Mouse (Mus musculus): ENCODE results near the gene Pygm. TPM values are rescaled to one million over a fixed set of nuclear protein-coding genes. Genes with fewer than 3 reads are reported as not detected.

The Pygm gene
- polyA plus RNA-seq, 1 experiment from 2014 or later: 22.3 TPM

- H3K4me3 ChIP-seq: peak overlapping the region; percentile 61
- H3K27ac ChIP-seq: no peak overlapping the region
- H3K36me3 ChIP-seq: peaks cover 36% of the 10 kb centered on the region
- no peak for ATAC-seq (ENCODE audit: borderline replicate concordance, extremely low read depth, low FRiP score, low TSS enrichment)
- H3K4me2 ChIP-seq: peak overlapping the region; percentile 78
- peak overlapping the region; percentile 53; the same call in 1 of the 2 replicates for H3K9ac ChIP-seq
- WGBS: 68% methylated on average over 5 of the region's 5 CpGs
- H3K9me3 ChIP-seq: no peaks in the 10 kb centered on the region
- peaks cover 15% of the 10 kb centered on the region for H3K4me1 ChIP-seq
- no peaks in the 10 kb centered on the region for H3K27me3 ChIP-seq
Observed at GRCm38 (mm10) chr19:6342276-6342933, 41.8 kb upstream of the Pygm start.

- no peak overlapping the region for H3K9ac ChIP-seq
- no peak overlapping the region for H3K27ac ChIP-seq
- H3K4me2 ChIP-seq: peak overlapping the region; percentile 78; the same call in 1 of the 2 replicates
- peaks cover 27% of the 10 kb centered on the region for H3K36me3 ChIP-seq
- 74% methylated on average over 19 of the region's 19 CpGs for WGBS
- H3K9me3 ChIP-seq: no peaks in the 10 kb centered on the region
- H3K4me1 ChIP-seq: peaks cover 16% of the 10 kb centered on the region
- H3K4me3 ChIP-seq: no peak overlapping the region
- ATAC-seq (ENCODE audit: borderline replicate concordance, extremely low read depth, low FRiP score, low TSS enrichment): no peak
- no peaks in the 10 kb centered on the region for H3K27me3 ChIP-seq
Observed at GRCm38 (mm10) chr19:6343066-6343925, 40.9 kb upstream of the Pygm start.

GRCm38 (mm10) chr19:6343996-6344395, 40.2 kb upstream of the Pygm start:
- Histone ChIP-seq H3K27ac (no peak overlapping the region), H3K4me1 (peaks cover 19% of the 10 kb centered on the region), H3K4me3 (no peak overlapping the region), H3K36me3 (peaks cover 20% of the 10 kb centered on the region), H3K4me2 (no peak overlapping the region), H3K9ac (no peak overlapping the region), H3K9me3 (no peaks in the 10 kb centered on the region), H3K27me3 (no peaks in the 10 kb centered on the region)
- WGBS: 88% methylated on average over 5 of the region's 5 CpGs
- ATAC-seq (ENCODE audit: borderline replicate concordance, extremely low read depth, low FRiP score, low TSS enrichment): no peak

GRCm38 (mm10) chr19:6346023-6346422, 38.2 kb upstream of the Pygm start:
- 87% methylated on average over 5 of the region's 5 CpGs for WGBS
- Histone ChIP-seq H3K27ac (no peak overlapping the region), H3K9me3 (no peaks in the 10 kb centered on the region), H3K9ac (no peak overlapping the region), H3K4me3 (no peak overlapping the region), H3K36me3 (0 out of 2 replicates have a peak, but pooled peaks cover 7% of the 10 kb centered on the region), H3K4me2 (no peak overlapping the region), H3K27me3 (no peaks in the 10 kb centered on the region), H3K4me1 (peaks cover 16% of the 10 kb centered on the region)
- ATAC-seq (ENCODE audit: borderline replicate concordance, extremely low read depth, low FRiP score, low TSS enrichment): no peak

GRCm38 (mm10) chr19:6346661-6347060, 37.5 kb upstream of the Pygm start:
- H3K36me3 ChIP-seq: 0 out of 2 replicates have a peak, but pooled peaks cover 7% of the 10 kb centered on the region
- ATAC-seq (ENCODE audit: borderline replicate concordance, extremely low read depth, low FRiP score, low TSS enrichment): no peak

GRCm38 (mm10) chr19:6347615-6348014, 36.6 kb upstream of the Pygm start:
- no peak overlapping the region for H3K9ac ChIP-seq
- 0 out of 2 replicates have a peak, but pooled peaks cover 7% of the 10 kb centered on the region for H3K36me3 ChIP-seq
- no peak overlapping the region for H3K27ac ChIP-seq
- WGBS: 98% methylated on average over 4 of the region's 4 CpGs
- no peak for ATAC-seq (ENCODE audit: borderline replicate concordance, extremely low read depth, low FRiP score, low TSS enrichment)
- no peak overlapping the region for H3K4me2 ChIP-seq
- H3K27me3 ChIP-seq: no peaks in the 10 kb centered on the region
- peaks cover 16% of the 10 kb centered on the region for H3K4me1 ChIP-seq
- no peaks in the 10 kb centered on the region for H3K9me3 ChIP-seq
- no peak overlapping the region for H3K4me3 ChIP-seq

More at GRCm38 (mm10) chr19:6346661-6347060, 37.5 kb upstream of the Pygm start:
- H3K4me3 ChIP-seq: no peak overlapping the region
- H3K4me2 ChIP-seq: no peak overlapping the region
- H3K27ac ChIP-seq: no peak overlapping the region
- WGBS: 76% methylated on average over 10 of the region's 10 CpGs
- H3K9ac ChIP-seq: no peak overlapping the region
- H3K9me3 ChIP-seq: no peaks in the 10 kb centered on the region
- no peaks in the 10 kb centered on the region for H3K27me3 ChIP-seq
- H3K4me1 ChIP-seq: peaks cover 16% of the 10 kb centered on the region

- H3K36me3 ChIP-seq: 0 out of 2 replicates have a peak, but pooled peaks cover 8% of the 10 kb centered on the region
- 52% methylated on average over 9 of the region's 9 CpGs for WGBS
Observed at GRCm38 (mm10) chr19:6348717-6349116, 35.5 kb upstream of the Pygm start.

GRCm38 (mm10) chr19:6349215-6349983, 34.8 kb upstream of the Pygm start:
- H3K4me2 ChIP-seq: no peak overlapping the region

More at GRCm38 (mm10) chr19:6348717-6349116, 35.5 kb upstream of the Pygm start:
- no peak overlapping the region for H3K9ac ChIP-seq
- peak overlapping the region; percentile 46 for H3K27ac ChIP-seq
- no peaks in the 10 kb centered on the region for H3K27me3 ChIP-seq
- no peak overlapping the region for H3K4me2 ChIP-seq
- H3K4me3 ChIP-seq: no peak overlapping the region
- no peaks in the 10 kb centered on the region for H3K9me3 ChIP-seq
- H3K4me1 ChIP-seq: peaks cover 16% of the 10 kb centered on the region
- no peak for ATAC-seq (ENCODE audit: borderline replicate concordance, extremely low read depth, low FRiP score, low TSS enrichment)

GRCm38 (mm10) chr19:6351431-6352106, 32.6 kb upstream of the Pygm start:
- no peak for ATAC-seq (ENCODE audit: borderline replicate concordance, extremely low read depth, low FRiP score, low TSS enrichment)
- 60% methylated on average over 14 of the region's 14 CpGs for WGBS
- H3K27ac ChIP-seq: no peak overlapping the region
- no peak overlapping the region for H3K9ac ChIP-seq
- H3K9me3 ChIP-seq: no peaks in the 10 kb centered on the region
- H3K36me3 ChIP-seq: peaks cover 5% of the 10 kb centered on the region; the same call in 1 of the 2 replicates
- no peak overlapping the region for H3K4me2 ChIP-seq
- H3K4me3 ChIP-seq: no peak overlapping the region
- H3K27me3 ChIP-seq: no peaks in the 10 kb centered on the region
- H3K4me1 ChIP-seq: peaks cover 16% of the 10 kb centered on the region

More at GRCm38 (mm10) chr19:6349215-6349983, 34.8 kb upstream of the Pygm start:
- peaks cover 16% of the 10 kb centered on the region for H3K4me1 ChIP-seq
- H3K9me3 ChIP-seq: no peaks in the 10 kb centered on the region
- no peaks in the 10 kb centered on the region for H3K27me3 ChIP-seq
- H3K4me3 ChIP-seq: no peak overlapping the region
- H3K36me3 ChIP-seq: peaks cover 12% of the 10 kb centered on the region; the same call in 1 of the 2 replicates
- H3K9ac ChIP-seq: no peak overlapping the region
- peak overlapping the region; percentile 46 for H3K27ac ChIP-seq
- no peak for ATAC-seq (ENCODE audit: borderline replicate concordance, extremely low read depth, low FRiP score, low TSS enrichment)
- 31% methylated on average over 14 of the region's 14 CpGs for WGBS

- H3K9me3 ChIP-seq: no peaks in the 10 kb centered on the region
- H3K27me3 ChIP-seq: no peaks in the 10 kb centered on the region
- no peak overlapping the region for H3K27ac ChIP-seq
- no peak overlapping the region for H3K9ac ChIP-seq
- peaks cover 5% of the 10 kb centered on the region; the same call in 1 of the 2 replicates for H3K36me3 ChIP-seq
- no peak overlapping the region for H3K4me2 ChIP-seq
- 71% methylated on average over 2 of the region's 2 CpGs for WGBS
- peaks cover 16% of the 10 kb centered on the region for H3K4me1 ChIP-seq
- no peak overlapping the region for H3K4me3 ChIP-seq
- no peak for ATAC-seq (ENCODE audit: borderline replicate concordance, extremely low read depth, low FRiP score, low TSS enrichment)
Observed at GRCm38 (mm10) chr19:6352107-6352505, 32.1 kb upstream of the Pygm start.

- WGBS: 67% methylated on average over 7 of the region's 7 CpGs
- H3K9ac ChIP-seq: no peak overlapping the region
- H3K27ac ChIP-seq: no peak overlapping the region
- no peak overlapping the region for H3K4me2 ChIP-seq
- no peak overlapping the region for H3K4me3 ChIP-seq
- H3K9me3 ChIP-seq: no peaks in the 10 kb centered on the region
- ATAC-seq (ENCODE audit: borderline replicate concordance, extremely low read depth, low FRiP score, low TSS enrichment): no peak
- H3K27me3 ChIP-seq: no peaks in the 10 kb centered on the region
- peaks cover 10% of the 10 kb centered on the region for H3K4me1 ChIP-seq
- H3K36me3 ChIP-seq: peaks cover 5% of the 10 kb centered on the region; the same call in 1 of the 2 replicates
Observed at GRCm38 (mm10) chr19:6354030-6354429, 30.2 kb upstream of the Pygm start.

Measured in lung, embryonic 15.5 days (tissue).